Mouse (Mus musculus): Measurements from ENCODE around the gene Mctp1. TPM values are rescaled to one million over a fixed set of nuclear protein-coding genes. Genes with fewer than 3 reads are reported as not detected.

The Mctp1 gene
- polyA plus RNA-seq, 1 experiment from 2014 or later: 0.63 TPM

- Histone ChIP-seq H3K9me3 (ENCODE audit: control insufficient read depth, low read length) (no peaks in the 10 kb centered on the region), H3K4me3 (ENCODE audit: low read length) (no peak overlapping the region), H3K9ac (ENCODE audit: low read length) (no peak overlapping the region), H3K27ac (ENCODE audit: low read length) (no peak overlapping the region), H3K4me2 (ENCODE audit: low read depth, low read length) (no peak overlapping the region), H3K4me1 (replicated peaks; ENCODE audit: control insufficient read depth, insufficient read depth, low read length) (no peaks in the 10 kb centered on the region), H3K27me3 (ENCODE audit: control insufficient read depth, insufficient read depth, low read depth, low read length) (no peaks in the 10 kb centered on the region), H3K36me3 (ENCODE audit: control insufficient read depth, insufficient read depth, low read length) (no peaks in the 10 kb centered on the region)
- 21% methylated on average over 1 of the region's 1 CpGs for WGBS
- ATAC-seq (ENCODE audit: low read depth): no peak
Measured at GRCm38 (mm10) chr13:76527751-76528150, 143.4 kb downstream of the Mctp1 start.

GRCm38 (mm10) chr13:76529915-76530314 is 145.6 kb downstream of the Mctp1 start:
- Histone ChIP-seq H3K4me1 (replicated peaks; ENCODE audit: control insufficient read depth, insufficient read depth, low read length) (no peaks in the 10 kb centered on the region), H3K9me3 (ENCODE audit: control insufficient read depth, low read length) (no peaks in the 10 kb centered on the region), H3K4me3 (ENCODE audit: low read length) (no peak overlapping the region), H3K9ac (ENCODE audit: low read length) (no peak overlapping the region), H3K36me3 (ENCODE audit: control insufficient read depth, insufficient read depth, low read length) (no peaks in the 10 kb centered on the region), H3K27me3 (ENCODE audit: control insufficient read depth, insufficient read depth, low read depth, low read length) (no peaks in the 10 kb centered on the region), H3K4me2 (ENCODE audit: low read depth, low read length) (no peak overlapping the region), H3K27ac (ENCODE audit: low read length) (no peak overlapping the region)
- WGBS: 83% methylated on average over 2 of the region's 2 CpGs
- no peak for ATAC-seq (ENCODE audit: low read depth)

- H3K9ac ChIP-seq (ENCODE audit: low read length): no peak overlapping the region
- H3K4me1 ChIP-seq (replicated peaks; ENCODE audit: control insufficient read depth, insufficient read depth, low read length): no peaks in the 10 kb centered on the region
- no peak overlapping the region for H3K4me3 ChIP-seq (ENCODE audit: low read length)
- H3K27ac ChIP-seq (ENCODE audit: low read length): no peak overlapping the region
- no peaks in the 10 kb centered on the region for H3K27me3 ChIP-seq (ENCODE audit: control insufficient read depth, insufficient read depth, low read depth, low read length)
- WGBS: 85% methylated on average over 3 of the region's 3 CpGs
- no peaks in the 10 kb centered on the region for H3K36me3 ChIP-seq (ENCODE audit: control insufficient read depth, insufficient read depth, low read length)
- H3K9me3 ChIP-seq (ENCODE audit: control insufficient read depth, low read length): no peaks in the 10 kb centered on the region
- H3K4me2 ChIP-seq (ENCODE audit: low read depth, low read length): no peak overlapping the region
- ATAC-seq (ENCODE audit: low read depth): no peak
Measured at GRCm38 (mm10) chr13:76530867-76531504, 146.7 kb downstream of the Mctp1 start.

GRCm38 (mm10) chr13:76547854-76548253 is 163.5 kb downstream of the Mctp1 start:
- Histone ChIP-seq H3K27ac (ENCODE audit: low read length) (no peak overlapping the region), H3K9me3 (ENCODE audit: control insufficient read depth, low read length) (no peaks in the 10 kb centered on the region), H3K4me2 (ENCODE audit: low read depth, low read length) (no peak overlapping the region), H3K9ac (ENCODE audit: low read length) (no peak overlapping the region), H3K4me1 (replicated peaks; ENCODE audit: control insufficient read depth, insufficient read depth, low read length) (no peaks in the 10 kb centered on the region), H3K4me3 (ENCODE audit: low read length) (no peak overlapping the region), H3K27me3 (ENCODE audit: control insufficient read depth, insufficient read depth, low read depth, low read length) (no peaks in the 10 kb centered on the region), H3K36me3 (ENCODE audit: control insufficient read depth, insufficient read depth, low read length) (no peaks in the 10 kb centered on the region)
- WGBS: 52% methylated on average over 2 of the region's 2 CpGs
- ATAC-seq (ENCODE audit: low read depth): no peak

GRCm38 (mm10) chr13:76560918-76561317 is 176.6 kb downstream of the Mctp1 start:
- Histone ChIP-seq H3K27me3 (ENCODE audit: control insufficient read depth, insufficient read depth, low read depth, low read length) (no peaks in the 10 kb centered on the region), H3K4me2 (ENCODE audit: low read depth, low read length) (no peak overlapping the region), H3K9ac (ENCODE audit: low read length) (no peak overlapping the region), H3K4me3 (ENCODE audit: low read length) (no peak overlapping the region), H3K27ac (ENCODE audit: low read length) (no peak overlapping the region), H3K36me3 (ENCODE audit: control insufficient read depth, insufficient read depth, low read length) (no peaks in the 10 kb centered on the region), H3K4me1 (replicated peaks; ENCODE audit: control insufficient read depth, insufficient read depth, low read length) (no peaks in the 10 kb centered on the region), H3K9me3 (ENCODE audit: control insufficient read depth, low read length) (no peaks in the 10 kb centered on the region)
- ATAC-seq (ENCODE audit: low read depth): no peak
- 77% methylated on average over 8 of the region's 8 CpGs for WGBS

GRCm38 (mm10) chr13:76561594-76561993 is 177.3 kb downstream of the Mctp1 start:
- no peaks in the 10 kb centered on the region for H3K36me3 ChIP-seq (ENCODE audit: control insufficient read depth, insufficient read depth, low read length)
- H3K27me3 ChIP-seq (ENCODE audit: control insufficient read depth, insufficient read depth, low read depth, low read length): no peaks in the 10 kb centered on the region
- H3K9me3 ChIP-seq (ENCODE audit: control insufficient read depth, low read length): no peaks in the 10 kb centered on the region
- H3K9ac ChIP-seq (ENCODE audit: low read length): no peak overlapping the region
- ATAC-seq (ENCODE audit: low read depth): no peak
- H3K27ac ChIP-seq (ENCODE audit: low read length): no peak overlapping the region
- 53% methylated on average over 3 of the region's 3 CpGs for WGBS
- H3K4me1 ChIP-seq (replicated peaks; ENCODE audit: control insufficient read depth, insufficient read depth, low read length): no peaks in the 10 kb centered on the region
- H3K4me3 ChIP-seq (ENCODE audit: low read length): no peak overlapping the region
- H3K4me2 ChIP-seq (ENCODE audit: low read depth, low read length): no peak overlapping the region

GRCm38 (mm10) chr13:76564061-76564460 is 179.7 kb downstream of the Mctp1 start:
- H3K4me2 ChIP-seq (ENCODE audit: low read depth, low read length): no peak overlapping the region
- H3K9me3 ChIP-seq (ENCODE audit: control insufficient read depth, low read length): no peaks in the 10 kb centered on the region
- H3K4me3 ChIP-seq (ENCODE audit: low read length): no peak overlapping the region
- no peak overlapping the region for H3K27ac ChIP-seq (ENCODE audit: low read length)
- H3K9ac ChIP-seq (ENCODE audit: low read length): no peak overlapping the region
- no peaks in the 10 kb centered on the region for H3K27me3 ChIP-seq (ENCODE audit: control insufficient read depth, insufficient read depth, low read depth, low read length)
- no peaks in the 10 kb centered on the region for H3K36me3 ChIP-seq (ENCODE audit: control insufficient read depth, insufficient read depth, low read length)
- no peaks in the 10 kb centered on the region for H3K4me1 ChIP-seq (replicated peaks; ENCODE audit: control insufficient read depth, insufficient read depth, low read length)
- no peak for ATAC-seq (ENCODE audit: low read depth)

GRCm38 (mm10) chr13:76566024-76566423 is 181.7 kb downstream of the Mctp1 start:
- Histone ChIP-seq H3K4me2 (ENCODE audit: low read depth, low read length) (no peak overlapping the region), H3K36me3 (ENCODE audit: control insufficient read depth, insufficient read depth, low read length) (no peaks in the 10 kb centered on the region), H3K9ac (ENCODE audit: low read length) (no peak overlapping the region), H3K27ac (ENCODE audit: low read length) (no peak overlapping the region), H3K9me3 (ENCODE audit: control insufficient read depth, low read length) (no peaks in the 10 kb centered on the region), H3K4me3 (ENCODE audit: low read length) (no peak overlapping the region), H3K4me1 (replicated peaks; ENCODE audit: control insufficient read depth, insufficient read depth, low read length) (no peaks in the 10 kb centered on the region), H3K27me3 (ENCODE audit: control insufficient read depth, insufficient read depth, low read depth, low read length) (no peaks in the 10 kb centered on the region)
- WGBS: 86% methylated on average over 3 of the region's 3 CpGs
- ATAC-seq (ENCODE audit: low read depth): no peak

GRCm38 (mm10) chr13:76567448-76567847 is 183.1 kb downstream of the Mctp1 start:
- no peak overlapping the region for H3K27ac ChIP-seq (ENCODE audit: low read length)
- H3K9ac ChIP-seq (ENCODE audit: low read length): no peak overlapping the region
- no peaks in the 10 kb centered on the region for H3K4me1 ChIP-seq (replicated peaks; ENCODE audit: control insufficient read depth, insufficient read depth, low read length)
- H3K9me3 ChIP-seq (ENCODE audit: control insufficient read depth, low read length): no peaks in the 10 kb centered on the region
- ATAC-seq (ENCODE audit: low read depth): no peak
- no peak overlapping the region for H3K4me2 ChIP-seq (ENCODE audit: low read depth, low read length)
- 75% methylated on average over 4 of the region's 4 CpGs for WGBS
- no peak overlapping the region for H3K4me3 ChIP-seq (ENCODE audit: low read length)
- H3K36me3 ChIP-seq (ENCODE audit: control insufficient read depth, insufficient read depth, low read length): no peaks in the 10 kb centered on the region
- H3K27me3 ChIP-seq (ENCODE audit: control insufficient read depth, insufficient read depth, low read depth, low read length): no peaks in the 10 kb centered on the region
